Mouse (Mus musculus) lung, adult 2 months (tissue): ENCODE results near the gene Zfp653.

Source experiments
- CTCF ChIP-seq: fragments of 200-500 bp; IDR thresholded peaks from 2 replicates; pipeline ENCODE4 v1.5.1; 2011; ENCODE audit warnings: mild to moderate bottlenecking, low read length, control low read depth; ENCODE audit not compliant: insufficient read depth
- POLR2A ChIP-seq: fragments of 200-500 bp; IDR thresholded peaks from 2 replicates; pipeline ENCODE4 v1.6.1; 2011; ENCODE audit warnings: low read depth, mild to moderate bottlenecking, control low read depth, low read length, borderline replicate concordance; ENCODE audit errors: extremely low read depth

DNA sequence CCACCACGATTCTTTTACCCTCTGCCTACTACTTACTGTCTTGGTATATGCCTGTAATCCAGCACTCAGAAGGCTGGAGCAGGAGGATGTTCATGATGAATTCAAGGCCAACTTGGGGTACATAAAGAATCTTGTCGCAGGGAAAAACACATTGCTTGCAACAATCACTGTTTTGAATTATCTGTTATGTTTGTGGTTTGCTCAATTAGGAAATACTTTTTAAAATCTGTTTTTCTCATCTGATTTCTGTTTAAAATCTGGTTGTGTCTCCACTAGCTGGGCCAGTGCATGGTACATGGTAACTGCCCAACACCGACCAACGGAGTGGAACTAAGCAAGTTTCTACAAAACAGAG lies 13.5 kb upstream of the Zfp653 start:
- TF ChIP-seq CTCF (no peak), POLR2A (no peak)
